Mouse (Mus musculus): Measurements from ENCODE around the gene Olfr229. TPM values are rescaled to one million over a fixed set of nuclear protein-coding genes. Genes with fewer than 3 reads are reported as not detected.
"Not testable (repeated sequence)": the region's sequence is repeated elsewhere in the genome, so short reads cannot be mapped to it uniquely, and the experiment has no call there.

Olfr229 gene
- polyA plus RNA-seq (2015; fragmentation: Nextera tagmentation; extraction: Ambion mirVana) = not detected in 2 replicates

GRCm38 (mm10) chr9:39907036-39907435 is at the start of gene Olfr229:
TSS of gene Olfr229 (plus strand) at chr9:39907336.
- Histone ChIP-seq H3K27ac (ENCODE audit: low read length) (no peak within 1 kb of the TSS), H3K27me3 (ENCODE audit: control insufficient read depth, insufficient read depth, low read length) (no peaks in the 10 kb centered on the region), H3K36me3 (ENCODE audit: control insufficient read depth, insufficient read depth, low read length) (no peaks in the 10 kb centered on the region), H3K9ac (ENCODE audit: low read length) (no peak within 1 kb of the TSS), H3K4me3 (replicated peaks; ENCODE audit: low read length) (no peak within 1 kb of the TSS), H3K4me1 (ENCODE audit: control insufficient read depth, insufficient read depth, low read length) (no peaks in the 10 kb centered on the region), H3K9me3 (replicated peaks; ENCODE audit: control insufficient read depth, low read length) (no peaks in the 10 kb centered on the region), H3K4me2 (ENCODE audit: low read depth, low read length) (no peak within 1 kb of the TSS)
- 66% methylated on average over 2 of the region's 2 CpGs for WGBS
- ATAC-seq (ENCODE audit: insufficient read depth, low FRiP score) = no peak

- 70% methylated on average over 2 of the region's 2 CpGs for WGBS
- Histone ChIP-seq H3K27ac (ENCODE audit: low read length) (no peak within 1 kb of the TSS), H3K4me3 (replicated peaks; ENCODE audit: low read length) (no peak within 1 kb of the TSS), H3K9me3 (replicated peaks; ENCODE audit: control insufficient read depth, low read length) (no peaks in the 10 kb centered on the region), H3K4me1 (ENCODE audit: control insufficient read depth, insufficient read depth, low read length) (no peaks in the 10 kb centered on the region), H3K27me3 (ENCODE audit: control insufficient read depth, insufficient read depth, low read length) (no peaks in the 10 kb centered on the region), H3K9ac (ENCODE audit: low read length) (no peak within 1 kb of the TSS), H3K36me3 (ENCODE audit: control insufficient read depth, insufficient read depth, low read length) (no peaks in the 10 kb centered on the region), H3K4me2 (ENCODE audit: low read depth, low read length) (no peak within 1 kb of the TSS)
- ATAC-seq (ENCODE audit: insufficient read depth, low FRiP score) = no peak
These were observed 41.0 kb upstream of the Olfr229 start, which contains the start of gene Olfr972 for GRCm38 (mm10) chr9:39866122-39866521. TSS of gene Olfr972 (plus strand) at chr9:39866422.

- not testable (repeated sequence) for H3K9ac ChIP-seq (ENCODE audit: low read length); H3K4me3 ChIP-seq (replicated peaks; ENCODE audit: low read length); H3K27ac ChIP-seq (ENCODE audit: low read length); H3K4me2 ChIP-seq (ENCODE audit: low read depth, low read length); H3K4me1 ChIP-seq (ENCODE audit: control insufficient read depth, insufficient read depth, low read length); H3K9me3 ChIP-seq (replicated peaks; ENCODE audit: control insufficient read depth, low read length); H3K27me3 ChIP-seq (ENCODE audit: control insufficient read depth, insufficient read depth, low read length); H3K36me3 ChIP-seq (ENCODE audit: control insufficient read depth, insufficient read depth, low read length); ATAC-seq (ENCODE audit: insufficient read depth, low FRiP score)
- 75% methylated on average over 1 of the region's 1 CpGs for whole genome bisulfite sequencing
These were observed 35.1 kb upstream of the Olfr229 start for GRCm38 (mm10) chr9:39871986-39872385.

DNA sequence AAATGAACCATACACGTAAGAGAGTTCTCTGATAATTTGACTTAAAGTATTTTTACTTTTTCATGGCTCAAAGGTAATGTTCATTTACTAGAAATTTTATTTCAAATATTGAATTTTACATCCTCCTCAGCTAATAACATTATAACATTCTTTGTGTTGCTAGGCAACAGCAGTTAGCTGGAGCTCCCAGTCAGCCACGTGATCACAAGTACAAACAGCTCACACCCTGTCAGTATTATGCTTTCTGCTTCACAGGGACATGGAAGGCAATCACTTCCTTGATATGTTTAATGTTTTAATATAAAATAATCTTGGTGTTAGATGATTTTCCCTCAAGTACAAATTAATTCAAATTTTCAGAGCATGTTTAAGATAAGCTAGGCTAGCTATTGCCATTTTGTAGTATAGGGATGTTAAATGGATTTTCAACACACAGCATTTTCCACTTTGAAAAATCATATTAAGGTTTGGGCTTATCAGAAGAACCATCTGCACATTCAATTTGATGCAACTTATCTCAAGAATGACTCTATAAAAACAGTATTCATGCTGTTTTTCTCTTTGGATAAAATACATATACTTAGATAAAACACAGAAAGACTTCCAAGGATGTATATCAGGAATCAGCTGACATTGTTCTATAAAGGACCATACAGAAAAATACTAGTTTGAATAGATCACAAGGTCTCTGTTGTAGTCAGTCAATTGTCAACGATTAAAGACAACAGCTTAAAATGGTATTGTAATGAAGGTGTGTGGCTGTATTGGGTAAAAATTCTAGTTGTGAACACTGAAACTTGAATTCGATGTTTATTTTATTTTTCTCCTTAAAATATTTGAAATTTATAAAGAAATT is 29.4 kb upstream of the Olfr229 start:
- WGBS = no CpG with 5 or more reads among the region's 4 CpGs
- H3K9ac ChIP-seq (ENCODE audit: low read length); H3K27me3 ChIP-seq (ENCODE audit: control insufficient read depth, insufficient read depth, low read length); H3K9me3 ChIP-seq (replicated peaks; ENCODE audit: control insufficient read depth, low read length); H3K36me3 ChIP-seq (ENCODE audit: control insufficient read depth, insufficient read depth, low read length); H3K27ac ChIP-seq (ENCODE audit: low read length); H3K4me3 ChIP-seq (replicated peaks; ENCODE audit: low read length); H3K4me1 ChIP-seq (ENCODE audit: control insufficient read depth, insufficient read depth, low read length); H3K4me2 ChIP-seq (ENCODE audit: low read depth, low read length): not testable (repeated sequence)
- peak; percentile 56; the same call in 1 of the 2 replicates for ATAC-seq (ENCODE audit: insufficient read depth, low FRiP score)

DNA sequence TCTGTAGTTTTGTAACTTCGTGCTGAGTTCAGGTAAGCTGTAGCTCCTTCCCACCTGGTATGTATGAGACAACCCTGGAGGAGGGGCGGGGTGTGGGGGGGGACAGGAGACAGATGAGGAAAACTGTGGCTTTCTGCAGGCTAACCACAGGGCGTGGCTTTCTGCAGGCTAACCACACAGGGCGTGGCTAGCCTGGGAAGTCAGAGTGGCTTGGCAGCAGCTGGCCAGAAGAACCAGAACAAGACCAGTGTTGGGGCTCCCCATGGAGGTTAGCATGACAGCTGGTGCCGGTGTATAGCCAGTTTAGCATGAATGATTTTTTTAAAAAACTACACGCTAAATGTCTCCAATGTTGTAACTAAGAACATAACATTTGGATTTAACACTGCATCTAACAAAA is 2.0 kb upstream of the Olfr229 start:
- no peak for ATAC-seq (ENCODE audit: insufficient read depth, low FRiP score)
- Histone ChIP-seq H3K4me2 (ENCODE audit: low read depth, low read length) (no peak overlapping the region), H3K27me3 (ENCODE audit: control insufficient read depth, insufficient read depth, low read length) (no peaks in the 10 kb centered on the region), H3K36me3 (ENCODE audit: control insufficient read depth, insufficient read depth, low read length) (no peaks in the 10 kb centered on the region), H3K9ac (ENCODE audit: low read length) (no peak overlapping the region), H3K4me3 (replicated peaks; ENCODE audit: low read length) (no peak overlapping the region), H3K4me1 (ENCODE audit: control insufficient read depth, insufficient read depth, low read length) (no peaks in the 10 kb centered on the region), H3K27ac (ENCODE audit: low read length) (no peak overlapping the region), H3K9me3 (replicated peaks; ENCODE audit: control insufficient read depth, low read length) (no peaks in the 10 kb centered on the region)
- 65% methylated on average over 6 of the region's 6 CpGs for WGBS

DNA sequence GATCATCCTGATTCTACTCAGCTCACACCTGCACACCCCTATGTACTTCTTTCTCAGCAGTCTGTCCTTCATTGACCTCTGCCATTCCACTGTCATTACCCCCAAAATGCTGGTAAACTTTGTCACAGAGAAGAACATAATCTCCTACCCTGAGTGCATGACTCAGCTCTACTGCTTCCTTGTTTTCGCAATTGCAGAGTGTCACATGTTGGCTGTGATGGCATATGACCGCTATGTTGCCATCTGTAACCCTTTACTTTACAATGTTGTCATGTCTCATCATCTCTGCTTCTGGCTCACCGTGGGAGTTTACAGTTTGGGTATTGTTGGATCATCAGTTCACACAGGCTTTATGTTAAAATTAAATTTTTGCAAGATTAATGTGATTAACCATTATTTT is 2.8 kb downstream of the Olfr229 start:
- Histone ChIP-seq H3K4me3 (replicated peaks; ENCODE audit: low read length) (no peak overlapping the region), H3K27ac (ENCODE audit: low read length) (no peak overlapping the region), H3K36me3 (ENCODE audit: control insufficient read depth, insufficient read depth, low read length) (no peaks in the 10 kb centered on the region), H3K27me3 (ENCODE audit: control insufficient read depth, insufficient read depth, low read length) (no peaks in the 10 kb centered on the region), H3K9ac (ENCODE audit: low read length) (no peak overlapping the region), H3K9me3 (replicated peaks; ENCODE audit: control insufficient read depth, low read length) (no peaks in the 10 kb centered on the region), H3K4me1 (ENCODE audit: control insufficient read depth, insufficient read depth, low read length) (no peaks in the 10 kb centered on the region), H3K4me2 (ENCODE audit: low read depth, low read length) (no peak overlapping the region)
- WGBS = 79% methylated on average over 3 of the region's 3 CpGs
- ATAC-seq (ENCODE audit: insufficient read depth, low FRiP score) = no peak

GRCm38 (mm10) chr9:39927975-39928836 is 21.1 kb downstream of the Olfr229 start:
- H3K4me3 ChIP-seq (replicated peaks; ENCODE audit: low read length); H3K9me3 ChIP-seq (replicated peaks; ENCODE audit: control insufficient read depth, low read length); H3K4me2 ChIP-seq (ENCODE audit: low read depth, low read length); H3K27me3 ChIP-seq (ENCODE audit: control insufficient read depth, insufficient read depth, low read length); H3K27ac ChIP-seq (ENCODE audit: low read length); H3K36me3 ChIP-seq (ENCODE audit: control insufficient read depth, insufficient read depth, low read length); ATAC-seq (ENCODE audit: insufficient read depth, low FRiP score); H3K9ac ChIP-seq (ENCODE audit: low read length); H3K4me1 ChIP-seq (ENCODE audit: control insufficient read depth, insufficient read depth, low read length): not testable (repeated sequence)
- WGBS = no CpG with 5 or more reads among the region's 4 CpGs

DNA sequence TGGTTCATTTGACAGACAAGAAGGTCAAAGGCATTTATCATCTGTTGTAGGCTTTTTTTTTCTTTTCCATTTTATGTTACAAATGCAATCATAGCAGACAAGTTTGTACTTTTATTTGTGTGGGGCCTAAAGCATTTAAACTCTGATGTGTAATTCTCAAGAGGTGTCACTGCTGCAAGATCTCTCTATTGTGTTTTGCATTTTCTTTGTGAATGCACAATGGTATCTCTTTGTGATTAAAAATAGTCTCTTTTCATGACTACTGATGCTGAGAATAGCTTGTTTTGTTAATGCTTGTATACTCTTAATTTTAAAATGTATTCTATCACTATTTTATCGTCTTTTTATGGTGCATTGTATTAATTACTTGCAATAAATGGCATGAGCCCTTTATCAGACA is 21.7 kb downstream of the Olfr229 start:
- not testable (repeated sequence) for H3K36me3 ChIP-seq (ENCODE audit: control insufficient read depth, insufficient read depth, low read length); ATAC-seq (ENCODE audit: insufficient read depth, low FRiP score); H3K4me2 ChIP-seq (ENCODE audit: low read depth, low read length); H3K4me3 ChIP-seq (replicated peaks; ENCODE audit: low read length); H3K9ac ChIP-seq (ENCODE audit: low read length); H3K27me3 ChIP-seq (ENCODE audit: control insufficient read depth, insufficient read depth, low read length); H3K9me3 ChIP-seq (replicated peaks; ENCODE audit: control insufficient read depth, low read length); H3K4me1 ChIP-seq (ENCODE audit: control insufficient read depth, insufficient read depth, low read length); H3K27ac ChIP-seq (ENCODE audit: low read length)
- WGBS = 61% methylated on average over 1 of the region's 1 CpGs

- H3K4me1 ChIP-seq (ENCODE audit: control insufficient read depth, insufficient read depth, low read length) = no peaks in the 10 kb centered on the region
- WGBS = 76% methylated on average over 1 of the region's 1 CpGs
- no peak for ATAC-seq (ENCODE audit: insufficient read depth, low FRiP score)
- no peaks in the 10 kb centered on the region for H3K27me3 ChIP-seq (ENCODE audit: control insufficient read depth, insufficient read depth, low read length)
- no peak within 1 kb of the TSS for H3K4me3 ChIP-seq (replicated peaks; ENCODE audit: low read length)
- no peaks in the 10 kb centered on the region for H3K36me3 ChIP-seq (ENCODE audit: control insufficient read depth, insufficient read depth, low read length)
- H3K9me3 ChIP-seq (replicated peaks; ENCODE audit: control insufficient read depth, low read length) = no peaks in the 10 kb centered on the region
- H3K27ac ChIP-seq (ENCODE audit: low read length) = no peak within 1 kb of the TSS
- H3K9ac ChIP-seq (ENCODE audit: low read length) = no peak within 1 kb of the TSS
- no peak within 1 kb of the TSS for H3K4me2 ChIP-seq (ENCODE audit: low read depth, low read length)
These were observed 30.1 kb downstream of the Olfr229 start, which contains the start of gene Olfr974 for GRCm38 (mm10) chr9:39937201-39937600. TSS of gene Olfr974 (plus strand) at chr9:39937501.
